Mouse (Mus musculus): ENCODE data around the gene Chrm1. TPM values are rescaled to one million over a fixed set of nuclear protein-coding genes. Genes with fewer than 3 reads are reported as not detected.
"Not testable (repeated sequence)": the region's sequence is repeated elsewhere in the genome, so short reads cannot be mapped to it uniquely, and the experiment has no call there.

The Chrm1 gene
- polyA plus RNA-seq, 1 experiment from 2014 or later: 5.1 TPM

GRCm38 (mm10) chr19:8712870-8713305 is 49.3 kb downstream of the Chrm1 start:
- peak; percentile 76 for ATAC-seq (replicated peaks)
- Histone ChIP-seq H3K9ac (replicated peaks) (peak overlapping the region; percentile 80), H3K4me3 (peak overlapping the region; percentile 74), H3K4me1 (peaks cover 32% of the 10 kb centered on the region), H3K27ac (replicated peaks) (peak overlapping the region; percentile 92), H3K9me3 (no peaks in the 10 kb centered on the region), H3K4me2 (replicated peaks) (peak overlapping the region; percentile 73), H3K36me3 (peaks cover 31% of the 10 kb centered on the region), H3K27me3 (no peaks in the 10 kb centered on the region)
- under 1% methylated on average over 13 of the region's 13 CpGs for WGBS

- Histone ChIP-seq H3K4me3 (peak overlapping the region; percentile 74), H3K36me3 (peaks cover 25% of the 10 kb centered on the region), H3K4me2 (replicated peaks) (peak overlapping the region; percentile 73), H3K27ac (replicated peaks) (peak overlapping the region; percentile 92), H3K9ac (replicated peaks) (peak overlapping the region; percentile 80), H3K4me1 (peaks cover 32% of the 10 kb centered on the region), H3K27me3 (no peaks in the 10 kb centered on the region), H3K9me3 (no peaks in the 10 kb centered on the region)
- WGBS: 1% methylated on average over 50 of the region's 51 CpGs
- peak; percentile 94 for ATAC-seq (replicated peaks)
Measured at GRCm38 (mm10) chr19:8713306-8713996, 49.9 kb downstream of the Chrm1 start.

- H3K4me2 ChIP-seq (replicated peaks): peak overlapping the region; percentile 73
- peak overlapping the region; percentile 80 for H3K9ac ChIP-seq (replicated peaks)
- 6% methylated on average over 13 of the region's 13 CpGs for WGBS
- H3K27me3 ChIP-seq: no peaks in the 10 kb centered on the region
- H3K36me3 ChIP-seq: peaks cover 18% of the 10 kb centered on the region
- H3K27ac ChIP-seq (replicated peaks): peak overlapping the region; percentile 92
- H3K9me3 ChIP-seq: no peaks in the 10 kb centered on the region
- H3K4me3 ChIP-seq: peak overlapping the region; percentile 74
- peak; percentile 20; the same call in 1 of the 2 replicates for ATAC-seq (replicated peaks)
- peaks cover 32% of the 10 kb centered on the region for H3K4me1 ChIP-seq
Measured at GRCm38 (mm10) chr19:8713997-8714652, 50.5 kb downstream of the Chrm1 start.

GRCm38 (mm10) chr19:8714653-8715481 is 51.3 kb downstream of the Chrm1 start:
- no peak for ATAC-seq (replicated peaks)
- Histone ChIP-seq H3K4me1 (peaks cover 32% of the 10 kb centered on the region), H3K4me2 (replicated peaks) (0 out of 2 replicates have a peak overlapping the region, but pooled peaks have one; percentile 73), H3K9me3 (no peaks in the 10 kb centered on the region), H3K36me3 (peaks cover 11% of the 10 kb centered on the region), H3K27me3 (no peaks in the 10 kb centered on the region), H3K27ac (replicated peaks) (no peak overlapping the region), H3K4me3 (no peak overlapping the region), H3K9ac (replicated peaks) (no peak overlapping the region)
- WGBS: 69% methylated on average over 10 of the region's 10 CpGs

GRCm38 (mm10) chr19:8715868-8716766 is 52.5 kb downstream of the Chrm1 start:
- WGBS: 79% methylated on average over 10 of the region's 10 CpGs
- Histone ChIP-seq H3K4me2 (replicated peaks) (no peak overlapping the region), H3K4me3 (no peak overlapping the region), H3K36me3 (peaks cover under 1% of the 10 kb centered on the region; the same call in 1 of the 2 replicates), H3K9ac (replicated peaks) (no peak overlapping the region), H3K9me3 (no peaks in the 10 kb centered on the region), H3K27me3 (no peaks in the 10 kb centered on the region), H3K4me1 (peaks cover 25% of the 10 kb centered on the region), H3K27ac (replicated peaks) (no peak overlapping the region)
- ATAC-seq (replicated peaks): no peak

GRCm38 (mm10) chr19:8716767-8717475 is 53.3 kb downstream of the Chrm1 start:
- Histone ChIP-seq H3K9ac (replicated peaks) (no peak overlapping the region), H3K4me1 (peaks cover 25% of the 10 kb centered on the region), H3K4me3 (no peak overlapping the region), H3K27me3 (no peaks in the 10 kb centered on the region), H3K27ac (replicated peaks) (no peak overlapping the region), H3K36me3 (no peaks in the 10 kb centered on the region), H3K9me3 (no peaks in the 10 kb centered on the region), H3K4me2 (replicated peaks) (no peak overlapping the region)
- no peak for ATAC-seq (replicated peaks)
- WGBS: 79% methylated on average over 9 of the region's 10 CpGs

GRCm38 (mm10) chr19:8718357-8718756 is 54.8 kb downstream of the Chrm1 start:
- Histone ChIP-seq H3K4me2 (replicated peaks) (no peak overlapping the region), H3K4me1 (peaks cover 20% of the 10 kb centered on the region), H3K36me3 (no peaks in the 10 kb centered on the region), H3K9me3 (no peaks in the 10 kb centered on the region), H3K27me3 (no peaks in the 10 kb centered on the region), H3K9ac (replicated peaks) (no peak overlapping the region), H3K27ac (replicated peaks) (no peak overlapping the region), H3K4me3 (no peak overlapping the region)
- WGBS: 74% methylated on average over 3 of the region's 3 CpGs
- no peak for ATAC-seq (replicated peaks)

GRCm38 (mm10) chr19:8719037-8719436 is 55.4 kb downstream of the Chrm1 start:
- not testable (repeated sequence) for H3K9me3 ChIP-seq; H3K27me3 ChIP-seq; H3K4me2 ChIP-seq (replicated peaks); H3K36me3 ChIP-seq; H3K4me3 ChIP-seq; ATAC-seq (replicated peaks); H3K9ac ChIP-seq (replicated peaks); H3K27ac ChIP-seq (replicated peaks)
- peaks cover 20% of the 10 kb centered on the region for H3K4me1 ChIP-seq

GRCm38 (mm10) chr19:8721378-8721777 is 57.8 kb downstream of the Chrm1 start:
- no peak overlapping the region for H3K27ac ChIP-seq (replicated peaks)
- peaks cover 20% of the 10 kb centered on the region for H3K36me3 ChIP-seq
- H3K4me2 ChIP-seq (replicated peaks): peak overlapping the region; percentile 47; the same call in 1 of the 2 replicates
- no peak for ATAC-seq (replicated peaks)
- H3K4me1 ChIP-seq: peaks cover 39% of the 10 kb centered on the region
- H3K9ac ChIP-seq (replicated peaks): no peak overlapping the region
- H3K4me3 ChIP-seq: 0 out of 2 replicates have a peak overlapping the region, but pooled peaks have one; percentile 2
- H3K9me3 ChIP-seq: no peaks in the 10 kb centered on the region
- WGBS: 90% methylated on average over 1 of the region's 1 CpGs
- H3K27me3 ChIP-seq: no peaks in the 10 kb centered on the region

GRCm38 (mm10) chr19:8722021-8722420 is 58.4 kb downstream of the Chrm1 start:
- 53% methylated on average over 4 of the region's 4 CpGs for WGBS
- Histone ChIP-seq H3K4me1 (peaks cover 39% of the 10 kb centered on the region), H3K27ac (replicated peaks) (no peak overlapping the region), H3K4me3 (peak overlapping the region; percentile 78), H3K9me3 (no peaks in the 10 kb centered on the region), H3K36me3 (peaks cover 26% of the 10 kb centered on the region), H3K27me3 (no peaks in the 10 kb centered on the region), H3K4me2 (replicated peaks) (peak overlapping the region; percentile 47), H3K9ac (replicated peaks) (peak overlapping the region; percentile 77; the same call in 1 of the 2 replicates)
- no peak for ATAC-seq (replicated peaks)

GRCm38 (mm10) chr19:8722559-8722906 is 58.9 kb downstream of the Chrm1 start:
- H3K9me3 ChIP-seq: no peaks in the 10 kb centered on the region
- H3K36me3 ChIP-seq: peaks cover 26% of the 10 kb centered on the region
- peak overlapping the region; percentile 47 for H3K4me2 ChIP-seq (replicated peaks)
- no peaks in the 10 kb centered on the region for H3K27me3 ChIP-seq
- 1% methylated on average over 5 of the region's 5 CpGs for WGBS
- peak overlapping the region; percentile 78 for H3K4me3 ChIP-seq
- peaks cover 39% of the 10 kb centered on the region for H3K4me1 ChIP-seq
- H3K9ac ChIP-seq (replicated peaks): peak overlapping the region; percentile 77
- peak overlapping the region; percentile 93 for H3K27ac ChIP-seq (replicated peaks)
- peak; percentile 23 for ATAC-seq (replicated peaks)

Measured in forebrain, embryonic 15.5 days (tissue).